Mouse (Mus musculus): ENCODE results near the gene Gna13. TPM values are rescaled to one million over a fixed set of nuclear protein-coding genes. Genes with fewer than 3 reads are reported as not detected.
"Not testable (repeated sequence)": the region's sequence is repeated elsewhere in the genome, so short reads cannot be mapped to it uniquely, and the experiment has no call there.

The Gna13 gene
- 10 to 100 TPM; 57.0 to 60.3 TPM for total RNA-seq (2021)
- long read RNA-seq, experiment 1, full-length matches to known transcripts = 17 of 18 reads
- long read RNA-seq, experiment 1, partial matches to known transcripts = 0 of 18 reads
- long read RNA-seq, experiment 1, other reads (novel, unspliced or antisense) = 1 of 18 reads
- long read RNA-seq, experiment 2, full-length matches to known transcripts = 23 of 33 reads
- long read RNA-seq, experiment 2, partial matches to known transcripts = 6 of 33 reads
- long read RNA-seq, experiment 2, other reads (novel, unspliced or antisense) = 4 of 33 reads

DNA sequence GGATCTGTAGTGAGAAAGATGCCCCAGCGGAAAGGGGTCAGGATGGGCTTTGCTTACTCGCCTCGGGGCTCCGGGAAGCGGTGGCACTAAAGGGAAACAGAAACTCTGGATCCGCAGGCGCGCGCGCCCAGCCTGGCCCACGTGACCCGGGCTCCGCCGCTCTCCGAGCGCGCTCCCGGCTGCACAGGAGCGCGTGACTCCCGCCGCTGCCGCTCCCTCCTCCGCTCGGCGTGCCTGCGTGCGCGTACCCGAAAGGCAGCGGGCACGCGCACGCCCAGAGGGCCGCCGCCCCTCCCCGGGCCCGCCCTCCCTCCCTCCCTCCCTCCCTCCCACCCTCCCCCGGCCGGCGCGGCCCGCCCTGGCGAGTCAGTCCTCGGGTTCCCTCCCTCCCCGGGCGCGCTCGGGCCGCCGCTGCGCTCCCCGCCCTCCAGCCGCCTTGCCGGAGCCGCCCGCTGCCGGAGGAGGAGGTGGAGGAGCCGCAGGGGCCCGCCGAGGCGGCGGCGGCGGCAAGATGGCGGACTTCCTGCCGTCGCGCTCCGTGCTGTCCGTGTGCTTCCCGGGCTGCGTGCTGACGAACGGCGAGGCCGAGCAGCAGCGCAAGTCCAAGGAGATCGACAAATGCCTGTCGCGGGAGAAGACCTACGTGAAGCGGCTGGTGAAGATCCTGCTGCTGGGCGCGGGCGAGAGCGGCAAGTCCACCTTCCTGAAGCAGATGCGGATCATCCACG is at the start of gene Gna13:
Gna13 (plus strand) TSS at position 369 of the 728 bp plus-strand sequence.
- peak; percentile 87 to 92 for DNase-seq (ENCODE audit: low spot score in 2 of 2)

DNA sequence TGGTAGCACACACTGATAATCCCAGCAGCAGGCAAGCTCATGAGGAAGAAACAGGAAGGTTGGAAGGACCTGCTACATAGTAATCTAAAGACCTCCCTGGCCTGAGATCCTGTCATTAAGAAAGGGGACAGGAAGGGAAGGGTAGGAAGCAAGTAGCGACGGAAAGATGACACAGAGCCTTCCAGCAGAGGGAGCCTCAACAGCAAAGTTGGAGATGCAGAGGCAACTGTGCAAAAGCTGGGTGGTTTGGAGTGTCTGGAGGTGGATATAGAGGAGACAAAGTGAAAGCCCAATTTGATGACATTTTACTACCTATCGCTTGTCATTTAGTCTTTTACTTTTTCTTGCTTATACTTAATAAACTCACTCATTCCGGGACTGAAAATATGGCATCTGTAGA is 45.7 kb upstream of the Gna13 start:
- peak in 1 of 2 experiments; percentile 55 for DNase-seq (ENCODE audit: low spot score in 2 of 2)

- no peak for DNase-seq (ENCODE audit: low spot score in 2 of 2)
Measured at GRCm38 (mm10) chr11:109319471-109319870, 43.2 kb upstream of the Gna13 start.

DNA sequence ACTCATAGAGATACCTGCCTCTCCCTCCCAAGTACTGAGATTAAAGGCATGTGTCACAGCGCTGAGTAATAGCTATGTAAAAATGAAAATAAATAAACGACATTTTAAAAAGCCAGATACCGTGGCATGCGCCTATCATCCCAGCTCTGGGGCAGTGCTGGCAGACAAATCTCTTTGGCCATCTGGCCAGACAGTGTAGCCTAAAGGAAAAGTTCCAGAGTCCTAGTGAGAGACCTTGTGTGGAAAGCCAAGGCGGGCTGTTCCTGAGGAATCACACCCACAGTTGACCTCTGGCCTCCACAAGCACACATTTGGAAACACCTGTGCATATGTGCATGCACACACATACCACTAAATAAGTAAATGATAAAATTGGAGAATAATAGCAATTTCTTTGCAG is 42.7 kb upstream of the Gna13 start:
- DNase-seq (ENCODE audit: low spot score in 2 of 2) = no peak

DNA sequence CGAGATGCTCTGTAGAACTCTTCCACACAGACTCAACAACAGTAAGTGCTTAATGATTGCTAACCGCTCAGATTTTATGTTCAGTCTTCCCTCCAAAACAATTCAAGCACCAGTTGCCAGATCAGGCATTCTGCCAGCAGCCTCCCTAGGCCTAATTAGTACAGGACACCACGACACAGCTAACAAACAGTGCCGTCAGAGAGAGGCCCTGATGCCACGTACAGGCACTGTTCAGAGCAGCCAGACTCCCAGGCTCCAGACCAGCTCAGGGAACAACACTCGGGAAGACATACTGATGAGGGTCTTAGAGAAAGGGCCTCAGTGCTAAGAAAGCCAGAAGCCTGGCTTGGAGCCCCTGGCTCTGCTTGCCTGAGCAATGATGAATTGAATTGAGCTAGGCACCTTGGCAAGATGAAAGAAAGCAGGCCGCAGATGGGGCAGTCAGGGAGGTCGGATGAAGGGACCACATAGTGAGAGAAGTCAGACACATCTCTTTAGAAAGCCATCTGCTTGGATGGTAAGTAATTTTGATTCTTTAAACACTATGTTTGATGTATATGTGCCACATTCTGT is 42.2 kb upstream of the Gna13 start:
- peak; percentile 78 to 94 for DNase-seq (ENCODE audit: low spot score in 2 of 2)

- DNase-seq (ENCODE audit: low spot score in 2 of 2) = no peak
Measured at GRCm38 (mm10) chr11:109326270-109326669, 36.4 kb upstream of the Gna13 start.

- DNase-seq (ENCODE audit: low spot score in 2 of 2) = no peak
Measured at GRCm38 (mm10) chr11:109327381-109327780, 35.2 kb upstream of the Gna13 start.

DNA sequence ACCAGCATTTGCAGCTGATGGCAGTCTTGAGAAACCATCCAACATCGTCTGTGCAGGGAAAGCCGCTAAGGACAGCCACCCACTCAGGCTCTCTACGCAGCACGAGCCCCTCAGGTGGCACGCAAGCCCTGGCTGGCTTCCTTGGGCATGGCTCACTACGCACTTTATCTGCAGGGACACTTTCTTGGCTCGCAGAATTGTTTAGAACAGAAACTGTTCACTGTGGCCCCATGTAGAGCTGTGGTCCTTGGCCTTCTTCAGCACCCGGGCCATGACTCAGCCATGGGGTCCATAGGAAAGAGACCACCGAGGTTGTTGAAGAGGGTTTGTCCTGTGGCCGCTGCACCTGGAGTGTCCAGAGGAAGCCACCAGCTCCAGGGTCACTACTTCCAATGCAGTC is 34.7 kb upstream of the Gna13 start:
- DNase-seq (ENCODE audit: low spot score in 2 of 2) = no peak

GRCm38 (mm10) chr11:109329331-109329730 is 33.3 kb upstream of the Gna13 start:
- DNase-seq (ENCODE audit: low spot score in 2 of 2) = no peak

DNA sequence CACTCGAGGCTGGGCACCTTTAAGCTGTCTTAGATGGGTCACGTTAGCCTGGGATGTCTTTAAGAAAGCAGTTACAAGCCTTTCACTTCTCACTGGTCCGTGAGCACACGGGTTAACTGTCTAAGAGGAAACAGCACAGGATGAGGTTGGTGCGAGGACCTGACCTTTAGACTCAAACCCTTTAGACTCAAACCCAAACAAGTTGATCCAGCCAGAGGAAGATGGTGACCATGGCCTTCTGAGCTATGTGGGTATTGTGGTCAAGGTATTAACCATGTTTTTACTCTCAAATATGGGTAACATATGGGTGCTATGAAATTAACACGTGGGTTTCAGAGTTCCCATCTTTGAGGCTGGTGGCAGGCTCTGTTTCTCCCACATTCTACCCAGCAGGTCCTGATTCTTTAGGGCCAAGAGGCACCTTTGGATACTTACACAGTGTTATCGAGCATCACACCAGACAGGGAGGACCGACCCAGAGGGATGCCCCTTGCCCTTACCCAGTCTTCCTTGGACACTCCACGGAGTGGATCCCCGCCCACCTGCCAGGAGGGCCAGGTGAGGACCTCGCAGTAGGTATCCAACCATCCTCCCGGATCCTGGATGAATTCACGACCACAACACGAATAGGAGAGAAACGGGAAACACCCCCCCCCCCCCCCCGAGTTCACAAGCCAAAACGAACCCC is 31.8 kb upstream of the Gna13 start:
- DNase-seq (ENCODE audit: low spot score in 2 of 2) = no peak

GRCm38 (mm10) chr11:109331424-109331824 is 31.2 kb upstream of the Gna13 start:
- DNase-seq (ENCODE audit: low spot score in 2 of 2) = peak; percentile 87 to 93

GRCm38 (mm10) chr11:109332722-109333121 is 29.9 kb upstream of the Gna13 start:
- DNase-seq (ENCODE audit: low spot score in 2 of 2) = no peak

- DNase-seq (ENCODE audit: low spot score in 2 of 2) = no peak
Measured at GRCm38 (mm10) chr11:109334773-109335172, 27.9 kb upstream of the Gna13 start.

GRCm38 (mm10) chr11:109335890-109336289 is 26.7 kb upstream of the Gna13 start:
- no peak for DNase-seq (ENCODE audit: low spot score in 2 of 2)

- DNase-seq (ENCODE audit: low spot score in 2 of 2) = no peak
Measured at GRCm38 (mm10) chr11:109339155-109339938, 23.3 kb upstream of the Gna13 start.

DNA sequence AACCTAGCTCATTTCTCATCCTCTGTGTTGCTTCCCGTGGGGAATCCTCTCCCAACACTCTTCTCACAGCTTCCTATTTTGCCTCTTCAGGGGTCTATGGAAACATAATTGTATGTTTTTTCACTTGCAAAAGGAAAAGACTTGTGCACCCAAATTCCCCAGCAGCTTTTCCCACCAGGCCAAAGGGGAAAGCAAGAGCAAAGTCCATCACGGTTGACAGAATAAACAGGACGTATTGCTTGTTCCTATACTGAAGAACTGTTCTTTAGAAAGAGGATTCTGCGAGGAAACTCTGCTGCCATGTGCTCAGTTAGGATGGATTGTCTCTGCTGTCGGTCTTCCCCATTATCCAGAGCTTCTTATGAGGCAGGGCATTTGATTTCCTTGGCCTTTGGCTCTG is 22.1 kb upstream of the Gna13 start:
- no peak for DNase-seq (ENCODE audit: low spot score in 2 of 2)

DNA sequence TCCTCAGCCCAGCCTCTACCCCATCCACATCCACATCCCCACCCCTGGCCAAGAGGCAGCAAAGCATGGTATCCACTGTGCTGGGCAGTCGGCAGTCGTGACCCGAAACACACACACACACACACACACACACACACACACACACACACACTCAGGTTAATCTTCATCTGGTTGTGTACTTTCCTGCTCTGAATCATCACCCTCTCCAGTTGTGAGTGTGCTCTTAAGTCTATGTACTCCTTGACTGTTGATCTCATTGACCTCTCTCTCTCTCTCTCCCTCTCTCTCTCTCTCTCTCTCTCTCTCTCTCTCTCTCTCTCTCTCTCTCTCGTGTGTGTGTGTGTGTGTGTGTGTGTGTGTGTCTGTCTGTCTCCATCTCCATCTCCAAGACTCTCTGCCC is 20.0 kb upstream of the Gna13 start:
- DNase-seq (ENCODE audit: low spot score in 2 of 2) = not testable (repeated sequence)

DNA sequence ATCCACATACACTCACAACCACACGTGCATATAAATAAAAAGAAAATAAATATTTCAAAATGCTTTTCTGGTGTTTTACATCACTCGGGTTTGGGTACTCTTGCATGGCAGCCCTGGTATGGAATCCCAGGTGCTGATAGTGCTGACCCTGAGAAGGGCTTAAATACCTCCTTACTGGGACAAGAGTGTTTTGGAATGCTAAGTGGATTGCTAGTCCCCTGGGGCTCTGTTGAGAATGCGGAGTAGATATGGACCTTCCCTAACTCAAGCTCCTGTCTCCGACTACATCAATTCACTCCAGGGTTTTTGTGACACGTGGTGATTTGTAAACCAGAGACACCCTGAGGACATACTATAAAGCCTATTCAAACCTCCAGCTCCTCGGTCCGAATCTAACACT is 19.1 kb upstream of the Gna13 start:
- no peak for DNase-seq (ENCODE audit: low spot score in 2 of 2)

DNA sequence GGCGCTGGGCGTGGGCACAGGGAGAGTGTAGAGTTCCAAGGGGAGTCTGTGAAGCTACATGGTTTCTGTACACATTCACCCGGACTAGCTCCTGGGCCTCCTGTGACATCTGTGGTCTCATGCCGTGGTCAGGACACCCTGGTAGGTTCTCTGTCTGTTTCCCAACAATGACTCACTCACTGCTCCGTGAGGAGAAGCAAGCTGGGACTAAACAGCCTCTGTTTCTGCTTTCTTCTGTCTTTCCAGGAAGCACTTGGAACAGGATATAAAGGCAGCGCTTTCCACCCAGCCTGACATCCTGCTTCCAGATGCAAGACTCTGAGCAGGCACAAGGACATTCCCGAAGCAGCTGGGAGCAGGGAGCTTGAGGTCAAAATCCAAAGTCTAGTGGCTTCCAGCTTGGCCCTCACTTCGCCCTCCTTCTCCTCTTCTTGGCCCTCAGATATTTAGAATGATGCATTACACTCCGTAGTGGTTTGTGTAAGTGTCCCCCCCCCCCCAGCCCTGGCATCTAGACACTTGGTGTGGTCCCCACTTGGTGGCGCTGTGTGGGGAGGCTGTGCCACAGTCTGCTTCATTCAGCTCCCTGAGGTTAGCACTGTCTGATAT is 18.5 kb upstream of the Gna13 start:
- DNase-seq (ENCODE audit: low spot score in 2 of 2) = no peak

DNA sequence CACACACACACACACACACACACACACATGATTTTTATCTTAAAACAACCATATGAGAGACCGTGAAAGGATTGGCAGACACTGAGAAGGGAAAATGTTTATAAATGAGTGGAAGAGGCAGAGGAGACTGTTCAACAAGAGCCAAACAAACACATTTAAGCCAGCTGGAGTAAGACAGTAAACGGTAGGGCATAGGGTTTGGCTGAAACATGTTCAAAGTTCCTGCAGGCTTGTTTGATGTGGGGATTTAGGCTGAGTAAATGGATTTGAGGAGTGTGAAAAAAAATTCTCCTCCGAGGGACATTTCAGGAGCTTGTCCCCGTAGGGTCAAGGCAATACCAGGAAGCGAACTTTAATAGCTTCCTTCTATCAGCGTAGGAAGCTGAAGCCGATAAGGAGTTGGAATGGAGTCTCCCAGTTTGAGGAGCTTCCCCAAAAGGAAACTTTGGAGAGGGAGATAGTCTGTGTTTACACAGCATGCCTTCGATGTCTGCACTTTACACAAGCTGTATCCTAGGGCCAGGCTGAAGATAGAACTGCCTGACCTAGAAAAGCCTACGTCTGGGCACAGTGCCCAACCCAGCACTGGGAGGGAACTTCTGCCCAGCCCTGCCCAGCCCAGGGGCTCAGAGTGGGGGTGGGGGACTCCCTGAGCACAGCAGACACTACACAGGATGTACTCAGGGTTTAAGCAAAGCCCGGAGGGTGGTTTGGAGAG is 15.2 kb upstream of the Gna13 start:
- peak; percentile 72 to 86 for DNase-seq (ENCODE audit: low spot score in 2 of 2)

All from layer of hippocampus, postnatal 14 days (tissue).